Mouse (Mus musculus) neural tube, embryonic 13.5 days (tissue): ENCODE data around the gene Hoxd8. TPM values are rescaled to one million over a fixed set of nuclear protein-coding genes. Genes with fewer than 3 reads are reported as not detected.
A peak's percentile ranks its signal among the peaks of the same experiment; 100 is the strongest.

ENCODE experiments used
- ATAC-seq: fragments of 200-750 bp; cut with Nextera tagmentation; 2 replicates; pipeline ENCODE4 v1.8.0; 2017; ENCODE audit warnings: low read depth, mild to moderate bottlenecking, moderate TSS enrichment, moderate library complexity
- H3K27ac ChIP-seq: fragments of 300-500 bp; sonication (generic); replicated peaks from 2 replicates; pipeline ENCODE4 v1.5.1; 2015; ENCODE audit warnings: moderate library complexity, mild to moderate bottlenecking, inconsistent platforms
- H3K27me3 ChIP-seq: fragments of 300-500 bp; sonication (generic); 2 replicates; pipeline ENCODE4 v1.6.1; 2015; ENCODE audit warnings: mild to moderate bottlenecking, inconsistent platforms
- H3K36me3 ChIP-seq: fragments of 300-500 bp; sonication (generic); 2 replicates; pipeline ENCODE4 v1.6.1; 2015; ENCODE audit warnings: mild to moderate bottlenecking, inconsistent platforms
- H3K4me1 ChIP-seq: fragments of 300-500 bp; sonication (generic); replicated peaks from 2 replicates; pipeline ENCODE4 v1.6.1; 2015; ENCODE audit warnings: inconsistent platforms
- H3K4me2 ChIP-seq: fragments of 300-500 bp; sonication (generic); 2 replicates; pipeline ENCODE4 v1.6.1; 2015; ENCODE audit warnings: inconsistent platforms, mild to moderate bottlenecking, moderate library complexity
- H3K4me3 ChIP-seq: fragments of 300-500 bp; sonication (generic); 2 replicates; pipeline ENCODE4 v1.5.1; 2015; ENCODE audit warnings: mild to moderate bottlenecking, inconsistent platforms
- H3K9ac ChIP-seq: fragments of 300-500 bp; sonication (generic); 2 replicates; pipeline ENCODE4 v1.6.1; 2015; ENCODE audit warnings: moderate library complexity, mild to moderate bottlenecking, inconsistent platforms
- H3K9me3 ChIP-seq: fragments of 300-500 bp; sonication (generic); 2 replicates; pipeline ENCODE4 v1.6.1; 2016; ENCODE audit warnings: inconsistent platforms
- WGBS: fragments of 180-500 bp; shearing (Covaris S2); methylation state at CpG from one replicate; pipeline ENCODE4 v1.1.7; 2015; 5-methylcytosine and 5-hydroxymethylcytosine counted together
- polyA plus RNA-seq: library from polyadenylated mRNA; unstranded; fragments of >200 nt; fragmentation: Nextera tagmentation; extraction: Ambion mirVana; gene quantifications from 2 replicates; pipeline ENCODE4 v1.2.1, GENCODE M21; 2015

The Hoxd8 gene
- polyA plus RNA-seq, 1 experiment from 2014 or later, result 22.8 TPM

- Histone ChIP-seq H3K36me3 (no peaks in the 10 kb centered on the region), H3K4me3 (peak overlapping the region; percentile 28), H3K27me3 (peaks cover 95% of the 10 kb centered on the region), H3K4me2 (peak overlapping the region; percentile 54), H3K9ac (peak overlapping the region; percentile 73), H3K4me1 (peaks cover 25% of the 10 kb centered on the region), H3K9me3 (no peaks in the 10 kb centered on the region), H3K27ac (peak overlapping the region; percentile 85)
- ATAC-seq, result no peak
- WGBS, result 5% methylated on average over 12 of the region's 12 CpGs
Observed at GRCm38 (mm10) chr2:74688795-74689573, 15.4 kb upstream of the Hoxd8 start.

- no peaks in the 10 kb centered on the region for H3K36me3 ChIP-seq
- H3K27ac ChIP-seq, result peak overlapping the region; percentile 85
- ATAC-seq, result no peak
- peak overlapping the region; percentile 54 for H3K4me2 ChIP-seq
- peaks cover 25% of the 10 kb centered on the region for H3K4me1 ChIP-seq
- H3K4me3 ChIP-seq, result peak overlapping the region; percentile 28
- H3K9me3 ChIP-seq, result no peaks in the 10 kb centered on the region
- WGBS, result 1% methylated on average over 24 of the region's 24 CpGs
- H3K9ac ChIP-seq, result peak overlapping the region; percentile 73
- peaks cover 95% of the 10 kb centered on the region for H3K27me3 ChIP-seq
Observed at GRCm38 (mm10) chr2:74689574-74690337, 14.7 kb upstream of the Hoxd8 start.

GRCm38 (mm10) chr2:74690338-74690716 lies 14.1 kb upstream of the Hoxd8 start:
- no peak for ATAC-seq
- H3K27me3 ChIP-seq, result peaks cover 95% of the 10 kb centered on the region
- peak overlapping the region; percentile 75 for H3K9ac ChIP-seq

GRCm38 (mm10) chr2:74691022-74691951 lies 13.1 kb upstream of the Hoxd8 start, which contains the start of gene Hoxd10:
Hoxd10 (plus strand) TSS chr2:74691924.
- peak; percentile 78 for ATAC-seq
- Histone ChIP-seq H3K27ac (peak within 1 kb of the TSS; percentile 89), H3K36me3 (no peaks in the 10 kb centered on the region), H3K4me1 (peaks cover 26% of the 10 kb centered on the region), H3K4me3 (peak within 1 kb of the TSS; percentile 61), H3K4me2 (peak within 1 kb of the TSS; percentile 67), H3K27me3 (peaks cover 97% of the 10 kb centered on the region), H3K9me3 (no peaks in the 10 kb centered on the region), H3K9ac (peak within 1 kb of the TSS; percentile 96)
- under 1% methylated on average over 56 of the region's 56 CpGs for WGBS

More at GRCm38 (mm10) chr2:74690338-74690716, 14.1 kb upstream of the Hoxd8 start:
- Histone ChIP-seq H3K4me2 (peak overlapping the region; percentile 67), H3K36me3 (no peaks in the 10 kb centered on the region), H3K4me1 (peaks cover 25% of the 10 kb centered on the region), H3K9me3 (no peaks in the 10 kb centered on the region), H3K4me3 (peak overlapping the region; percentile 61), H3K27ac (peak overlapping the region; percentile 85)
- 5% methylated on average over 8 of the region's 8 CpGs for WGBS

GRCm38 (mm10) chr2:74691995-74692807 lies 12.2 kb upstream of the Hoxd8 start:
- Histone ChIP-seq H3K4me3 (peak overlapping the region; percentile 61), H3K27ac (peak overlapping the region; percentile 79), H3K36me3 (no peaks in the 10 kb centered on the region), H3K9ac (peak overlapping the region; percentile 96), H3K4me2 (peak overlapping the region; percentile 67), H3K9me3 (no peaks in the 10 kb centered on the region), H3K4me1 (peaks cover 35% of the 10 kb centered on the region), H3K27me3 (peaks cover 97% of the 10 kb centered on the region)
- WGBS, result 2% methylated on average over 35 of the region's 35 CpGs
- peak; percentile 33; the same call in 1 of the 2 replicates for ATAC-seq

- no peak for ATAC-seq
- Histone ChIP-seq H3K9me3 (no peaks in the 10 kb centered on the region), H3K36me3 (no peaks in the 10 kb centered on the region), H3K4me2 (peak overlapping the region; percentile 67), H3K4me3 (peak overlapping the region; percentile 61), H3K27ac (peak overlapping the region; percentile 79), H3K4me1 (peaks cover 41% of the 10 kb centered on the region), H3K27me3 (peaks cover 96% of the 10 kb centered on the region), H3K9ac (peak overlapping the region; percentile 96)
- WGBS, result 2% methylated on average over 20 of the region's 20 CpGs
Observed at GRCm38 (mm10) chr2:74692808-74693431, 11.5 kb upstream of the Hoxd8 start.

GRCm38 (mm10) chr2:74693432-74693827 lies 11.0 kb upstream of the Hoxd8 start:
- Histone ChIP-seq H3K27ac (peak overlapping the region; percentile 79), H3K4me2 (peak overlapping the region; percentile 67), H3K4me3 (peak overlapping the region; percentile 61), H3K9ac (peak overlapping the region; percentile 96), H3K36me3 (no peaks in the 10 kb centered on the region), H3K9me3 (no peaks in the 10 kb centered on the region), H3K27me3 (peaks cover 91% of the 10 kb centered on the region), H3K4me1 (peaks cover 46% of the 10 kb centered on the region)
- no peak for ATAC-seq
- 8% methylated on average over 4 of the region's 4 CpGs for WGBS

- Histone ChIP-seq H3K9ac (peak overlapping the region; percentile 96), H3K36me3 (no peaks in the 10 kb centered on the region), H3K4me1 (peaks cover 49% of the 10 kb centered on the region), H3K9me3 (no peaks in the 10 kb centered on the region), H3K4me3 (peak overlapping the region; percentile 61), H3K4me2 (peak overlapping the region; percentile 67), H3K27me3 (peaks cover 85% of the 10 kb centered on the region), H3K27ac (peak overlapping the region; percentile 79)
- ATAC-seq, result no peak
- under 1% methylated on average over 16 of the region's 16 CpGs for WGBS
Observed at GRCm38 (mm10) chr2:74694066-74694465, 10.3 kb upstream of the Hoxd8 start.

- WGBS, result 0% methylated on average over 1 of the region's 1 CpGs
- ATAC-seq, result no peak
- Histone ChIP-seq H3K4me3 (peak overlapping the region; percentile 61), H3K9ac (peak overlapping the region; percentile 96), H3K4me1 (peaks cover 54% of the 10 kb centered on the region), H3K4me2 (peak overlapping the region; percentile 67), H3K9me3 (no peaks in the 10 kb centered on the region), H3K27ac (peak overlapping the region; percentile 95), H3K36me3 (no peaks in the 10 kb centered on the region), H3K27me3 (peaks cover 82% of the 10 kb centered on the region)
Observed at GRCm38 (mm10) chr2:74695383-74695782, 9.0 kb upstream of the Hoxd8 start.

- Histone ChIP-seq H3K27ac (peak overlapping the region; percentile 95), H3K9ac (peak overlapping the region; percentile 96), H3K4me1 (peaks cover 60% of the 10 kb centered on the region), H3K36me3 (no peaks in the 10 kb centered on the region), H3K4me2 (peak overlapping the region; percentile 67), H3K27me3 (peaks cover 83% of the 10 kb centered on the region), H3K9me3 (no peaks in the 10 kb centered on the region), H3K4me3 (peak overlapping the region; percentile 61)
- WGBS, result 5% methylated on average over 7 of the region's 7 CpGs
- ATAC-seq, result no peak
Observed at GRCm38 (mm10) chr2:74695813-74696430, 8.5 kb upstream of the Hoxd8 start.
